Mouse (Mus musculus): ENCODE data around the gene Xpo6. TPM values are rescaled to one million over a fixed set of nuclear protein-coding genes. Genes with fewer than 3 reads are reported as not detected.

Xpo6 gene
- polyA plus RNA-seq, 3 experiments from 2014 or later = 66.7 to 148 (median 128) TPM

- no peak for ATAC-seq
Measured at GRCm38 (mm10) chr7:126121533-126121932, 78.8 kb downstream of the Xpo6 start.

- ATAC-seq = peak; percentile 58
Measured at GRCm38 (mm10) chr7:126119819-126120218, 80.5 kb downstream of the Xpo6 start.

- ATAC-seq = no peak
Measured at GRCm38 (mm10) chr7:126113263-126113662, 87.0 kb downstream of the Xpo6 start.

GRCm38 (mm10) chr7:126111230-126111629 is 89.1 kb downstream of the Xpo6 start:
- ATAC-seq = no peak

- no peak for ATAC-seq
Measured at GRCm38 (mm10) chr7:126109898-126110297, 90.4 kb downstream of the Xpo6 start.

- no peak for ATAC-seq
Measured at GRCm38 (mm10) chr7:126100440-126100839, 99.9 kb downstream of the Xpo6 start.

GRCm38 (mm10) chr7:126099835-126100234 is 100.5 kb downstream of the Xpo6 start:
- no peak for ATAC-seq

- no peak for ATAC-seq
Measured at GRCm38 (mm10) chr7:126099163-126099775, 101.0 kb downstream of the Xpo6 start.

- ATAC-seq = no peak
Measured at GRCm38 (mm10) chr7:126097219-126097915, 102.9 kb downstream of the Xpo6 start.

- ATAC-seq = no peak
Measured at GRCm38 (mm10) chr7:126096596-126096995, 103.7 kb downstream of the Xpo6 start.

GRCm38 (mm10) chr7:126094738-126095137 is 105.6 kb downstream of the Xpo6 start:
- ATAC-seq = no peak

- no peak for ATAC-seq
Measured at GRCm38 (mm10) chr7:126093162-126093561, 107.1 kb downstream of the Xpo6 start.

GRCm38 (mm10) chr7:126089782-126090181 is 110.5 kb downstream of the Xpo6 start:
- no peak for ATAC-seq

GRCm38 (mm10) chr7:126088155-126088554 is 112.1 kb downstream of the Xpo6 start:
- ATAC-seq = no peak

GRCm38 (mm10) chr7:126087602-126088001 is 112.7 kb downstream of the Xpo6 start:
- no peak for ATAC-seq

GRCm38 (mm10) chr7:126086321-126086741 is 114.0 kb downstream of the Xpo6 start:
- no peak for ATAC-seq

- ATAC-seq = no peak
Measured at GRCm38 (mm10) chr7:126085154-126085553, 115.1 kb downstream of the Xpo6 start.

GRCm38 (mm10) chr7:126083980-126084348 is 116.3 kb downstream of the Xpo6 start:
- ATAC-seq = no peak

- ATAC-seq = no peak
Measured at GRCm38 (mm10) chr7:126083341-126083979, 116.8 kb downstream of the Xpo6 start.

GRCm38 (mm10) chr7:126082286-126082741 is 118.0 kb downstream of the Xpo6 start, which contains the start of gene Gsg1l:
Gene Gsg1l, minus strand, starts transcription at chr7:126082411.
- no peak for ATAC-seq

GRCm38 (mm10) chr7:126081727-126082285 is 118.5 kb downstream of the Xpo6 start:
- no peak for ATAC-seq

- no peak for ATAC-seq
Measured at GRCm38 (mm10) chr7:126080949-126081654, 119.2 kb downstream of the Xpo6 start.

- no peak for ATAC-seq
Measured at GRCm38 (mm10) chr7:126076935-126077334, 123.4 kb downstream of the Xpo6 start.

Data from inflammation-experienced regulatory T-cells, adult 6 months (primary cell).